Mouse (Mus musculus): ENCODE results near the gene Cand1. TPM values are rescaled to one million over a fixed set of nuclear protein-coding genes. Genes with fewer than 3 reads are reported as not detected.

The Cand1 gene
- 10 to 100 TPM; 84.5 to 85.5 TPM for total RNA-seq (2023)

GRCm38 (mm10) chr10:119239969-119240721 is at the start of gene Cand1:
Cand1 (minus strand) TSS chr10:119240055.

Other genes starting within 250 kb of the Cand1 start
- not detected for gene Grip1, start 213.8 kb upstream of the Cand1 start, total RNA-seq (2023)